Mouse (Mus musculus): ENCODE results near the gene Foxn3. TPM values are rescaled to one million over a fixed set of nuclear protein-coding genes. Genes with fewer than 3 reads are reported as not detected.

The Foxn3 gene
- polyA plus RNA-seq, 1 experiment from 2014 or later: 14.6 TPM

DNA sequence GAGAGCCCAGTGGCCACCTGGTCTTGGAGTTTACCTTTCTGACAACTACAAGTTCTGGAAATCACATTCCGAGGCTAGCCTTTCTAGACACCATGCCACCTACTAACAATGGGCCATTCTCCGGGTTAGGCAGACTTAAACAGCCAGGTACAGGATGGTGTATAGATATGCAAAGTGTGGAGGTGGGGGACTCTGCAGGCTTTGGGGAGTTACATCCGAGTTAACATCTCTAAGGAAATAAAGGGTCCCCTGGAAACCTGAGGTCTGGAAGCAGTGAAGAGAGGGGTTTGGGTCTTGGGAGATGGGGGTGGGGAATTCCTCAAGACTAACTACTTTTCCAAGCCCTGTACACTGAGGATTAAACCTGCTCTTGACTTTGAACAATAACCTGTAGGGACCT, 150.9 kb downstream of the Foxn3 start:
- Histone ChIP-seq H3K4me3 (ENCODE audit: inconsistent target) (no peak overlapping the region), H3K79me2 (ENCODE audit: inconsistent target) (no peaks in the 10 kb centered on the region), H3K27ac (no peak overlapping the region), H3K36me3 (ENCODE audit: inconsistent target) (no peaks in the 10 kb centered on the region)
- 100% methylated on average over 3 of the region's 3 CpGs for WGBS (ENCODE audit: missing documents)

DNA sequence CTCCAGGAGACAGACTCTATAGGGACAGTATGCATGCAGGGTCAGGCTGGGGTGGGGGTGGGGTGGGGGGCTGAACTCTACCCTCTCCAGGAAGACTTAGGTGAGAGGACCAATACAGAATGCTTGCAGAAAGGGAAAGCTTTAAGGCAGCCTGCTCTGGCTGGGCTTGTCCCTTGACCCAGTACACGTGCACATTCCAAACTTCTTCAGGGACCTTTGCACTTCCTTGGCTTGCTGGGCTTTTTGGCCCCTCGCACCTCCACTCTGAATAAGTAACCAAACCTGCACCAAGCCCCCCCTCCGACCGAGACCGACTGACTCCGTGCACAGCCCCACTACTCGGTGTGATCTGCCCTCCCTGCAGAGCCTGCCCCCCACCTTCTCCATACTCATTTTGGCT, 151.3 kb downstream of the Foxn3 start:
- Histone ChIP-seq H3K4me3 (ENCODE audit: inconsistent target) (no peak overlapping the region), H3K79me2 (ENCODE audit: inconsistent target) (no peaks in the 10 kb centered on the region), H3K27ac (no peak overlapping the region), H3K36me3 (ENCODE audit: inconsistent target) (no peaks in the 10 kb centered on the region)
- 93% methylated on average over 7 of the region's 7 CpGs for WGBS (ENCODE audit: missing documents)

DNA sequence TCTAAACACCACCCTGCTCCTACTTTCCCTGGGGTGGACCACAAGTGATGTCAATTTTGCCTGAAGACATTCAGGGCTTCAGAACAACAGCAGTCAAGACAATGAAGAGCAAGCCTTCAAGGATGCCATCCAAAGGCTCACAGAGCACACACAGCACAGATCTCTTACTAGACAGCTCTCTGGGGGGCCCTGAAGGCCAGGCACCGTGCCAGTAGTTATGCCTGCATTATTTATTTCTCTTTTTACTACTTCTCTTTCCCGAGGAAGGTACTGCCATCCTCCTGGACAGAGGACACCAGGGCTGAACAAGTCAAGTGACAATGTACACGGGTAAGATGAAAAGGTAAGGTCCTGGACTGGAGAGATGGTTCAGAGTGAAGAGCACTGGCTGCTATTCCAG, 154.7 kb downstream of the Foxn3 start:
- WGBS (ENCODE audit: missing documents): 47% methylated on average over 3 of the region's 3 CpGs
- Histone ChIP-seq H3K79me2 (ENCODE audit: inconsistent target) (no peaks in the 10 kb centered on the region), H3K4me3 (ENCODE audit: inconsistent target) (no peak overlapping the region), H3K27ac (no peak overlapping the region), H3K36me3 (ENCODE audit: inconsistent target) (no peaks in the 10 kb centered on the region)

DNA sequence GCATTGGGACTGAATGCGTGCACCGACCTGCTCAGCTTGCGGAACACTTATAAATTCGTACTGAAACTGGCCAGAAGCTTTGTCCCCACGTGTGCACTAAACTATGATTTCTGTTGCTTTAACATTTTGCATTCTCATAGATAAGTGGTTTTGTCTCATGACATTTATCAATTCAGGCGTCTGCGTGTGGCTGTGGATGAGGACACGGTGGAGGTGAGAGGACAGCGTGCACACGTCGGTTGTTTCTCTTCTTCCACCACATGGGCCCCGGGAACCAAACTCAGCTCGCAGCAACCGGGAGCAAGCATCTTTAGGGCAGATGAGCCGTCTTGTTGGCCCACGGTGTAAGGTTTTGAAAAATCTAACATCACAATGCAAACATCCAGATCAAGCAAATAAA, 155.3 kb downstream of the Foxn3 start:
- no peaks in the 10 kb centered on the region for H3K79me2 ChIP-seq (ENCODE audit: inconsistent target)
- no peaks in the 10 kb centered on the region for H3K36me3 ChIP-seq (ENCODE audit: inconsistent target)
- H3K4me3 ChIP-seq (ENCODE audit: inconsistent target): no peak overlapping the region
- H3K27ac ChIP-seq: no peak overlapping the region
- 91% methylated on average over 16 of the region's 16 CpGs for WGBS (ENCODE audit: missing documents)

DNA sequence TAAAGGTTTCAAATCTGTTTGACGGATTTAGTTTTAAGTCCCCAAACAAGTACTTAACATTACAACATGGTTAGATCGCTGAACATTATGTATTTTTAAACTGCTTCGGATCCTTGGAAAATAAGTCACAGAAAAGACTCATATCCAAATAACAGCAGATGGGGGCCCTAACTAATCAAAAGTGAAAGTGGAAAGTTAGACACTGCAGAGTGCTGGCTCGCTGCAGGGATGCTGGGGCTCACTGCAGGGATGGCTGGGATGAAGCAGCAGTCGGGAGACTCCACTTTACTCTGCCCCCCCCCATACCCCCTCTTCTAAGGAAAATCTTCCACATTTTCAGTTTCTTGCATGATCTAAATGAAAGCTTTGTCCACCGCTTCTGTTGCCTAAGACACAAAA, 156.1 kb downstream of the Foxn3 start:
- no peaks in the 10 kb centered on the region for H3K79me2 ChIP-seq (ENCODE audit: inconsistent target)
- H3K4me3 ChIP-seq (ENCODE audit: inconsistent target): peak overlapping the region; percentile 36
- peak overlapping the region; percentile 54 for H3K27ac ChIP-seq
- WGBS (ENCODE audit: missing documents): 15% methylated on average over 6 of the region's 6 CpGs
- no peaks in the 10 kb centered on the region for H3K36me3 ChIP-seq (ENCODE audit: inconsistent target)

DNA sequence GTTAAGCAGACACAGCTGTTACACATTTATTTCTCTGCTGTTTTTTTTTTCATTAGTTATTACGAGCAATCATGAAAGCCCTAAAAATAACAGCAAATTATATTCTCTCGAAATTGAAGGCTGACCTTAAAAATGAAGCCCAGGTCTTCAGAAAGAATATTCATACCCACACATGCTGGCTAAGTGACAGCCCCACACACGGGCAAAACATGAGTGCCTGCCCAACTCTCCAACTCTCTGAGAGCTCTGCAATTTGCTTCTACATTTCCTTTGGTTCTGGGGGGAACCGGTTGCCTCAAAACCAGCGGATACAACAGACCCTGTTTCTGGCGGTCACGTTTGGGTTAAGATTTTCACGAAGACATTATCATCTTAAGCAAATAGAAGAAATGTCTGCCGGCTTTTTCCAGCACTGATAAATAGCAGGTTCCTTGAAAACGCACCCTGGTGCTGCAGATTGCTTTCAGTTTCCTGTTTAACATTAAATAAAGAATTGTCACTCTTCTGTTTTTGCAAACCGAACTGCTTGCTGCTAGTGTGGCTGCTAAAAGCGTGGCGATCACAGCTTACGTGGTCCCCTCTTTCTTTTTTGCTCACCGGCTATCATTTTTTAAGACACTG, 156.6 kb downstream of the Foxn3 start:
- H3K36me3 ChIP-seq (ENCODE audit: inconsistent target): no peaks in the 10 kb centered on the region
- peak overlapping the region; percentile 54 for H3K27ac ChIP-seq
- peak overlapping the region; percentile 36 for H3K4me3 ChIP-seq (ENCODE audit: inconsistent target)
- 3% methylated on average over 15 of the region's 15 CpGs for whole genome bisulfite sequencing (ENCODE audit: missing documents)
- no peaks in the 10 kb centered on the region for H3K79me2 ChIP-seq (ENCODE audit: inconsistent target)

DNA sequence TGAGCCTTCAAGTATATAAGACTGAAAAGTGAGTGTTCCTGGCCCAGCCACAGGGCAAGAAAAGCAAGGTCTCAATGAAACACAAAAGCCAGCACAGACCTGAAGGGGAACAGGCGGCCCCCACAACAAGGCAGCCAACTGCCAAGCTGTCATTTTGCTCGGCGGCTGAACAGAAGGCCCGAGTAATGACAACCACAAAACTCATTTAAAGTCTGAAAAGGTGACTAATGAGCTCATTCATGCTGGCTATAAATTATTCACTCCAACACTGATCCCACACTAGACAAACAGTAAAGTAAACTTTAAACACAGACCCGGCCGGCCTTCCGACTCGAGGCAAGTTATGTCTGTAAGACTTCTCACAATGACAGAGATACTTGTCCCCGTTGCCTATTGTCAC, 157.1 kb downstream of the Foxn3 start:
- no peaks in the 10 kb centered on the region for H3K36me3 ChIP-seq (ENCODE audit: inconsistent target)
- H3K27ac ChIP-seq: peak overlapping the region; percentile 54
- H3K4me3 ChIP-seq (ENCODE audit: inconsistent target): peak overlapping the region; percentile 36; the same call in 1 of the 2 replicates
- no peaks in the 10 kb centered on the region for H3K79me2 ChIP-seq (ENCODE audit: inconsistent target)
- 27% methylated on average over 9 of the region's 9 CpGs for WGBS (ENCODE audit: missing documents)

DNA sequence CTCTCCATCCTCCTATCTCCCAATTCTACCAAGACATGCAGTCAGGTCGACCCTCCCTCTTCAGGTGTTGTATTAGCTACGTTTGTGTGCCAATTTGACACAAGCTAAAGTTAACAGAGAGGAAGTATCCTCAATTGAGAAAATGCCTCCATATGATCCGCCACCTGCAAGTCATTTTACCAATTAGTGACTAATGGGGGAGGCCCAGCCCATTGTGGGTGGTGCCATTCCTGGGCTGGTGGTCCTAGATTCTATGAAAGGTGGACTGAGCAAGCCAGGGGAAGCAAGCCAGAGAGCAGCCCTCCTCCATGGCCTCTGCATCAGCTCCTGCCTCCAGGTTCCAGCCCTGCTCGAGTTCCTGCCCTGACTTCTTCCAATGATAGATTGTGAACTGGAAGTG, 158.0 kb downstream of the Foxn3 start:
- 80% methylated on average over 4 of the region's 4 CpGs for WGBS (ENCODE audit: missing documents)
- no peak overlapping the region for H3K27ac ChIP-seq
- H3K79me2 ChIP-seq (ENCODE audit: inconsistent target): no peaks in the 10 kb centered on the region
- no peaks in the 10 kb centered on the region for H3K36me3 ChIP-seq (ENCODE audit: inconsistent target)
- no peak overlapping the region for H3K4me3 ChIP-seq (ENCODE audit: inconsistent target)

DNA sequence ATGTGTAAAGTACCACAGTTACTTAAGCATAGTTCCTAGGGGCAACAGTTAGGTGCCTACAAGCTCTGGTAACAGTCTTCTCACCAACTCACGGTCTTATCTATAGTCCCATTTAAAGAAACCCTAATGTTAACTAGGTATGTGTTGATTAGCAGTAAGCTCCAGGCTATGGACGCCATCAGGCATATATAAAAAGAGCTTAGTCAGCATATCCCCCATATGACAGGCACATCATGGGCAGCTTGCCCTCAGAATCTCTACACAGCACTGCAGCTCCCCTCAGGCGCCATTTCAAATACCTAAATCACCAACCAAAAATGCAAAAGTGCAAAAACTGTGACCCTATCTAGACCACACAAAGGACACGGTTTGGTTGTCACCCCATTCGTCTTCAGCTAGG, 160.4 kb downstream of the Foxn3 start:
- Histone ChIP-seq H3K36me3 (ENCODE audit: inconsistent target) (no peaks in the 10 kb centered on the region), H3K27ac (no peak overlapping the region), H3K79me2 (ENCODE audit: inconsistent target) (no peaks in the 10 kb centered on the region), H3K4me3 (ENCODE audit: inconsistent target) (no peak overlapping the region)
- 96% methylated on average over 5 of the region's 5 CpGs for WGBS (ENCODE audit: missing documents)

DNA sequence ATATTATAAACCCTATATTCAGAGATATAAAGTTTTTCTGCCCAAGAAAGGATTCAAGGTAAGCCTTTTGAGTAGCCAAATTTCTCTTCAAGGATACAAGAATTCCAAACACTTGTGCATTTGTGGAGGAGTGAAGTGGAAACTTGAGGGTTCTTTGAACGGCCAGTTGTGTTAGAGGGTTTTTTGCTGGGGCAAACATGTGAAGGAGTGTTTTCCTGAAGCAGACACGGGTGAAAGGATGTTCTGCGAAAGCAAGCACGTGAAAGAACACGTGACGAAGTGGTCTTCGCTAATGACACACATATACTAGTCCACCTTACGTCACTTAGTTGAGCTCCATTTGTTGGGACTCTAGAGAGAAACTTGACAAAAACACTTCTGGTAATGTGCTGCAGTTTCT, 162.5 kb downstream of the Foxn3 start:
- H3K4me3 ChIP-seq (ENCODE audit: inconsistent target): no peak overlapping the region
- H3K79me2 ChIP-seq (ENCODE audit: inconsistent target): no peaks in the 10 kb centered on the region
- WGBS (ENCODE audit: missing documents): 94% methylated on average over 8 of the region's 8 CpGs
- no peaks in the 10 kb centered on the region for H3K36me3 ChIP-seq (ENCODE audit: inconsistent target)
- no peak overlapping the region for H3K27ac ChIP-seq

DNA sequence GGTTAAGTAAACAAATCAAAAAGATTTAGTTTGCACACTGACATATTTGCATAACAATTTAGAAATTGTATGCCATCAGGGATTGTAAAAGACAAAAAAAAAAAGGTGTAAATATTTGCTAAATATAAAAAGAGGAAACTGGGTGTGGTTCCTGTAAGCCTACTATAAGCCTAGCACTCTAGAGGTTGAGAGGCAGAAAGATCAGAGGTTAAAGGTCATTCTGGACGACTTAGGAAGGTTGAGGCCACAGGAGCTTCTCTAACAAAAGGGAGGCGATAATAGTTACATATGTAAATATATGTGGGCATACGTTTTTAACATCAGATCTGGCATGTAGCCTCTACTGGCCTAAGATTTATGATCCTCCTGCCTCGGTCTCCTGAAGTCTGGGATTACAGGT, 163.8 kb downstream of the Foxn3 start:
- Histone ChIP-seq H3K4me3 (ENCODE audit: inconsistent target) (no peak overlapping the region), H3K79me2 (ENCODE audit: inconsistent target) (no peaks in the 10 kb centered on the region), H3K27ac (no peak overlapping the region), H3K36me3 (ENCODE audit: inconsistent target) (no peaks in the 10 kb centered on the region)
- WGBS (ENCODE audit: missing documents): 78% methylated on average over 4 of the region's 4 CpGs

DNA sequence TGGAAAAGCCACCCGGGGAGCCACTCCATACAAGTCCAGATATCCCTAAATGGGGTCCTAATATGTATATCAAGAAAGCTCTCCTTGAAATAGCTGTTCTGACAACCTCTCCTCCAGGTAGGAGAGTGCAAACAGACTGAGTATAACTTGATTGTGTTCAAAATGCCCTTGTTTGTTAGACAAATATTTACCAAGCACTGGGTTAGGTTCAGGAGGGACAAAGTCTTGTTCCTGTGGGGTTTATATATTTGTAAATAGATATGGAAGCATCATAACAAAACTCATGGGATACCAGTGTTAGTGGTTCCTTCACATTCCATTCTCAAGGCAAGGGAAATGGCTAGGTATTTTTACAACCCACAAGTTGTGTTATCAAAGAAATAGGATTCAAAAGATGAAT, 166.9 kb downstream of the Foxn3 start:
- H3K79me2 ChIP-seq (ENCODE audit: inconsistent target): peaks cover under 1% of the 10 kb centered on the region; the same call in 1 of the 2 replicates
- no peaks in the 10 kb centered on the region for H3K36me3 ChIP-seq (ENCODE audit: inconsistent target)
- WGBS (ENCODE audit: missing documents): 78% methylated on average over 1 of the region's 1 CpGs
- H3K4me3 ChIP-seq (ENCODE audit: inconsistent target): no peak overlapping the region
- H3K27ac ChIP-seq: no peak overlapping the region

DNA sequence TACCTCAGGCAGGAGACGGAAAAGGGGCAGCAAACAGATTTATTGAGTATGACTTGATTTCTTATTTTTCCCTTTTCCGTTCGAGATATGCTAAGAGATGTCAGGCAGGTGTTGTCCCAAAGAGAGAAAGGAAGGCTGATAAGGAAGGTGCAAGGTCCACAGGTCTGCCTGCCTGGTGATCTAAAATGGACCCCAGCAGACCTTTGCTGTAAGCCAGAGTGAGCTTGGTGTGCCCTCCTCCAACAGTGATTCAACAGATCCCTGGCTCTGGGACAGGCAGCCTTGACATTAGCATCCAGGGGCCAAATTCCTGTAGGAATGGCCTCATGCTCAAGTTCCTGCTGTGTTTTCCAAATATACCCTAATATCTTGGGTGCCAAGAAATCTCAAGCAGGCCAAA, 168.3 kb downstream of the Foxn3 start:
- no peak overlapping the region for H3K27ac ChIP-seq
- 95% methylated on average over 3 of the region's 3 CpGs for WGBS (ENCODE audit: missing documents)
- H3K79me2 ChIP-seq (ENCODE audit: inconsistent target): peaks cover 14% of the 10 kb centered on the region; the same call in 1 of the 2 replicates
- no peaks in the 10 kb centered on the region for H3K36me3 ChIP-seq (ENCODE audit: inconsistent target)
- no peak overlapping the region for H3K4me3 ChIP-seq (ENCODE audit: inconsistent target)

DNA sequence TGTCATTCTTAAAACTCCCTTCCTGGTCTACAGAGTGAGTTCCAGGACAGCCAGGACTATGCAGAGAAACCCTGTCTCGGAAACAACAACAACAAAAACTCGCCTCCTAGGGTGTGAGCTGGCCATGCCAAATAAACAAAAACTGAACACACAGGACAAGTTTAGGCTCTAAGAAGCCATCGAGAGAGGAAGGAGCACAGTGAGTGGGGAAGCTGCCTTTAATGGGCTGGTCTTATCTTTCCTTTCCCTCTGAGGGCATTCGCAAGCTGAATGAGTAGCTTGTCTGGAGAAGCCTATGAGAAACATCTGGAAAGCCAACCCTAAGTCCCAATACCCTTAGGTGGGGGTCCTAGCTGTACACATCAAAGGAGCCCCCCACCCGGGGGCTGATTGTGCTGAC, 168.7 kb downstream of the Foxn3 start:
- 81% methylated on average over 5 of the region's 5 CpGs for WGBS (ENCODE audit: missing documents)
- no peak overlapping the region for H3K4me3 ChIP-seq (ENCODE audit: inconsistent target)
- no peaks in the 10 kb centered on the region for H3K36me3 ChIP-seq (ENCODE audit: inconsistent target)
- no peak overlapping the region for H3K27ac ChIP-seq
- H3K79me2 ChIP-seq (ENCODE audit: inconsistent target): peaks cover 18% of the 10 kb centered on the region; the same call in 1 of the 2 replicates

DNA sequence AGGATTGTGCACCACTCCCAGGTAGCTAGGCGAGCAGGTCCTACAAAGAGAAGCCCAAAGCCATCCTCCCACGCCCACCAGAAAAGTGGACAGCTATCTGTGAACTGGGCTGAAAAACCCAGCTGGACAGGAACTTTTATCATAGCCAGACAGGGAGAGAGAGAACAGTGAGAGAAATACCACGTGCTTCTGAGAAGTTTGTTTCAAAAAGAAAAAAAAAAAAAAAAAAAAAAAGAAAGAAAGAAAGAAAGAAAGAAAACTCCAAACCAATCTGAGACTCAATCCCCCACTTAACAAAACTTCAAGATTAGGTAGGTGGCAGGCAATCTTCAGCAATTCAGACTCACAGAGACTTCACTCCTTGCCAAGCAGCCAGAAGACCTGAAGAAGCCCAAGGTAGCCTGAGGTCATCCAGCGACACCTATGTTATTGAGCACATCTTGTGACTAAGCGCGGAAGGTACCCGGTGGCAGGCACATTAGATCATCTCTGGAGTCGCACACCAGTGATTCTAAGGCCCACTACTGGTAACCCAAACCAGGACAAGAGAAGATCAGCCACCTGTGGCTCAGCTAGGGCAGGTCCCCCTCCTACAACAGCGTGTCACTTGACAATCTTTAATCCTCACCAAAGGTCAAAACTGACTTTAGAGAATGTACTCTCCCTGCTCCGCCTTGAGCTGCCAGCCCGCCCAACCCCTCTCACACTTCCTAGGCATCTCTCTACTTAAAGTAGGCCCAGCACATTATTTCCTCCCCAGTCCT, 169.3 kb downstream of the Foxn3 start:
- Histone ChIP-seq H3K36me3 (ENCODE audit: inconsistent target) (no peaks in the 10 kb centered on the region), H3K4me3 (ENCODE audit: inconsistent target) (peak overlapping the region; percentile 43; the same call in 1 of the 2 replicates), H3K27ac (no peak overlapping the region), H3K79me2 (ENCODE audit: inconsistent target) (peaks cover 24% of the 10 kb centered on the region; the same call in 1 of the 2 replicates)
- 83% methylated on average over 10 of the region's 11 CpGs for WGBS (ENCODE audit: missing documents)

All from macrophage (primary cell).